Mouse (Mus musculus) WW6 (cell line): ENCODE measurements around the gene Isg15.

Source experiments
- DNase-seq: peaks from one replicate; pipeline ENCODE4 v3.0.0-alpha.2; 2013; ENCODE audit warnings: low read depth, low spot score

Isg15 gene

GRCm38 (mm10) chr4:156200623-156201475 is at the start of gene Isg15:
TSS of gene Isg15 (minus strand) at chr4:156200818.
- no peak for DNase-seq

DNA sequence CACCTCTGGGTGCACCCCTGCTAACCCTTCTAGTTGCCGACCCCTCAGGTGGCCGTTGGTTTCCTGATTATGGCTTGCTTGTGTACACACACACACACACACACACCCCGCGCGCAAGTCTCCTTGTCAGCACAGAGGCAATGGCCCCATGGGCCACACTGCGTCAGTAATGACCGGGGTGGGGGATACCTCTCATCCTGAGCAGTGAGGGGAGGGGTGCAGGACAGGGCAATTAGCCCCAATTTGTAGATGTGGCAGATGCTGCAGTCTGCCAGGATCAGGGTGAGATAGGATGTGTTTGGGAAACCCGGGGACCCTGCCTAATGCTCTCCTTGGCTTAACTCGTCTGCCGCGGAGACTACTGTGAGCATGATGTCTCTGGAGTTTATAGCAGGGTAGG is 48.9 kb upstream of the Isg15 start:
- no peak for DNase-seq

- DNase-seq = no peak
These were observed 36.2 kb upstream of the Isg15 start for GRCm38 (mm10) chr4:156236651-156237447.

GRCm38 (mm10) chr4:156235808-156236533 is 35.4 kb upstream of the Isg15 start, which contains the start of gene Noc2l:
TSS of gene Noc2l (plus strand) at chr4:156236010.
- peak; percentile 81 for DNase-seq

DNA sequence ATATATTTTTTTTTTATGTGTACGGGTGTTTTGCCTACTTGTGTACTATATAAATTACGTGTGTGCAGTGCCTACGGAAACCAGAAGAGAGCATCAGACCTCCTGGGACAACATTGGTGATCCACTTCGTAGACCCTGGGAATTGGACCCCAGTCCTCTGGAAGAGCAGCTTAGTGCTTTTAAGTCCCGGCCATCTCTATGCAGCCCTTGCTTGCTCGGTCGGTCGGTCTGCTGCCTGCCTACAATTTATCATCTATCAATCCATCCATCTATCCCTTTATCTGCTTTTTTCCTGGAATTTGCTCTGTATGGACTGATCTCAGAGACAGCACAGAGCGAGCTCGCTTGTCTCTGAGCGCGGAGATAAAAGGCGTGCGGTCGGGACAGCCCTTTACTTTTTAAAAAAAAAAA is 34.7 kb upstream of the Isg15 start:
- no peak for DNase-seq

GRCm38 (mm10) chr4:156234701-156235213 is 34.1 kb upstream of the Isg15 start, which contains the start of gene Plekhn1:
TSS of gene Plekhn1 (minus strand) at chr4:156234857.
- peak; percentile 55 for DNase-seq

DNA sequence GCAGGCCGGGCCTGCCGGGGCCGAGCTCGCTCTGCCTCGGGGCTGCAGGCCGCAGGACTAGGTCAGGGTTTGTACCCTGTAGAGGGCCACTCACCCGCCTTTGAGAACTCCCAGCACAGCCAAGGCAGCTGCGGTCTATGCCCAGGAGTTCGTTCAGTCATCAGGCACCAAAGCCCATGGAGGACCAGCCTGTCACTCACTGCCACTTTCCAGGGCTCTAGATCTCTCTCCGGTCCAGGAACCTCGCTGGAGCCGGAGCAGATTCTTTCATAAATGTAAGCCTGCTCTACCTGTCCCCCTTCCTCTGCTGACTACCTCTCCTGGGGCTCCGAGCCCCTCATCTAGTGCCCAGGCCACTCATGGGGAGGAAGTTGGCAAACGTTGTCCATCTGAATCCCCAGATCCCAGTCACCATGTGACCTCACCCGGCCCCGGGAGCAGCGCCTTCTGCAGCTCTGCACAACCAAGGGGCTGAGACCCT is 33.4 kb upstream of the Isg15 start:
- no peak for DNase-seq

DNA sequence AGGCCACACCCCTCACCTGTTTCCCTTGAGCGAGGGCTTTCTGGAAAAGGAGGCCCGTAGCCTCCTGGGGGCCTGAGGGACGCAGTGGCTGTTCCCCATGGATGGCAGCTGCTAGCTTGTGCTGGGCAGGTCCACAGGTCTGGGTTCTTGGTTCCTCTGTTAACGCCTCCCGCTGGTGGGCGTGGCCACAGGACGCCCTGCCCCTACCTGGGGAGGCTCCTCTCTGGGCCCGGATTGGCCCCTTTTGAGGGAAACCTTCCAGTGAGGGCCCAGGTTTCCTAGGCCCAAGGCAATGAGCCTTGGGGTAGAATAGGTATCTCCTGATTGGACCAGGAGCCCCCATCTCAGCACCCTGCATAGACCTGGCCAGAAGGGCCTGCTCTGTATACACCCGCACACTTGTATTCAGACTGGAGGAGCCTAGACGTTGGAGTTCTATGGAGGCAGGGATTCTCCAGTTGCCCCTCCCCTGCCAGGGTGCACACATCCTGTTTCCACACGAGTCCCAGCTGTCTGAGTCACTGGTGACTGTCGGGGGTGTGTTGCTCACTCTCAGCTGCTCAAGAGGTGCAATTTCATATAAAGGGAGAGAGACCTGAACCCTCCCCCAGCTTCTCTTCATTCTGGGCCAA is 27.9 kb upstream of the Isg15 start:
- peak; percentile 40 for DNase-seq

DNA sequence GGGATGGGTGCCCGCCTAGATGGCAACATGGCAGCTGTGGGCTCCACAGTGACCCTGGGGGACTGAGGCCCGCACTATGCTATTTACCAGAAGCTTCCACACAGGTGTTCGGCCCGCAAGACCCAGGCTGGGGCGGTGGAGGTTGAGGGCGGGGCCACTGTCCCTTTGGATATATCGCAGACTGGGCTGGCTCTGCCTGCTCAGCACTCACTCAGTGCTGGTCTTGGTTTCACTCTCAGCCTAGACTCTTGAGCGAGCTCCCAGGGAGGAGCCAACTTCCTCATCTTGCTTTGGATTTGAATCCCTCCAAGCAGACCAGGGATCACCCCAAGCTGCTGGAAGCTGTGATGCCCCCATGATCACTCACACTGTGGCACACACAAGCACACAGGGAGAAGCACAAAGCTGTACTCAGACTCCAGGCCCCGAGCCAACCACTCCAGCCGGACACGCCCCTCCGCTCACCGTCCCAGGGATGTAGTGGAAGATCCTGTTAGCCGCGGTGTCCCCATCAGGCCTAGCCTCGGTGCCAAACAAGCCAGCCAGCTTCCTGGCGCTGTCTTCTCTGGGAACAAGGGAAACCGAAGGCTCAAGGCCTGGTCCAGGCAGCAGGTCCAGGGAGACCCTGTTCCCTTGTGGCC is 27.3 kb upstream of the Isg15 start:
- no peak for DNase-seq

- no peak for DNase-seq
These were observed 23.7 kb upstream of the Isg15 start for GRCm38 (mm10) chr4:156224276-156224675.

DNA sequence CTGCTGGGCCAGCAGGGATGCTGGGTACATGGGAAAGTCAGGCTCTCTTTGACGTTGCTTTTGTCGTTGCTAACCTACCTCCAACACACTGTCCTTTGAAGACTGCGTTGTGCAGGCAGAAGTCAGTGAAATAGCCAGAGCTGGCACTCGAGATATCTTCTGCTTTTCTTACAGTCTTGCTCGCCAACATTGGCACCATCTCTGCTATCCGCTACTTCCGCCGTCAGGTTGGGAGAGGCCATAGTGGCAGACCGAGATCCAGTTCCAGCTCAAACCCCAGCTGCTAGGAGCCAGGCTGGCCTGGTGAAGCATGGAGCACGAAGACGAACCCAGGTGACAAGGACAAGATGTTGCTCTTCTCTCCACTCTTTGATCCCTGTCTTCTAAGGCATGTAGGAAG is 19.3 kb upstream of the Isg15 start:
- DNase-seq = no peak

- DNase-seq = no peak
These were observed 17.2 kb upstream of the Isg15 start for GRCm38 (mm10) chr4:156217838-156218237.

DNA sequence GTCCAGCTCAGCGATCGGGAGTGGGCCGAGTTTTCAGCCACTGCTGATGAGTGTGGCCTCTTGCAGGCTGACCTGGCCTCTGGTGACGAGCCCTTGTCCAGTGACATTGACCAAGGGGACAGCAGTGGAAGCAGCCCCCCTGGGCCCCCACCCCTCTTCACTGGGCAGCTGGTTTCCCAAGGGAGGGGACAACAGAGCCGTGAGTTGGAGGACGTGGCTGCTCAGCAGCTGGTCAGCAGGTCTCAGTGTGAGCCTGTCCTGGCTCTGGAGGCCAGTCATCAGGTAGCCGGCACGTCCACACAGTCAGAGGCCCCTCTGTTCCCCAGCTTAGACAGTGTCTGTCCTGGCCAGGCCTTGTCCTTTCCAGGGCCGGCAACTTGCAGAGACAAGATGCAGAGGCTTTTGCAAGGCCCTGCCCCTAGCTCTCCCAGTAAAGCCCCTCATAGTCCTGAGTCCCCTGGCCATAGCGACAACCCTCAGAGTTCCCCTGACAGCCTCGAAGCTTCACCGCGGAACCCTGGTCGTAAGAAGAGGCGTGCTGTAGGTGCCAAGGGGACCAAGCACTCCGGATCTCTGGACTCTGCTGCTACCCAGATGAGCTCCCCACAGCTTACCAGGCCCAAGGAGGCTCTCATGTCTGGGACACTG is 16.5 kb upstream of the Isg15 start:
- DNase-seq = no peak

DNA sequence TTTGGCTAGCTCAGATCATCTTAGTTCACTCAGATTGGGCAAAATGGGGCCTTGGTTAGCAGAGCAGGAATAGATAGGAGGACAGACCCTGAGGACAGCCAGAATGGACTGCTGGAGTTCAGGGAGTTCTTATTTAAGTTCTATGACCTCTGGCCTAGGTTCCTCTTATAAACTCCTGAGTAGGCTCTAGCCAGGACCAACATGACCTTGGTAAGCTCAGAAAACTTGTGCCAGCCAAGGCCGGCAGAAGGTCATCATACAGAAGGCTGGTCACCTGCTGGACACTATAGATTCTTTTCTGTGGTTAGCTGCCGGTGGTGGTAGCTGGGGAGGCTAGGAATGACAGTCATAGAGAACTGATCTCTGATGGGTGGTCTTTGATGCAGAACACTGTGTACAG is 15.6 kb upstream of the Isg15 start:
- no peak for DNase-seq

- DNase-seq = no peak
These were observed 15.0 kb upstream of the Isg15 start, which contains the start of gene Perm1 for GRCm38 (mm10) chr4:156215649-156216048. TSS of gene Perm1 (plus strand) at chr4:156215868.

- no peak for DNase-seq
These were observed 12.5 kb upstream of the Isg15 start for GRCm38 (mm10) chr4:156213134-156213533.

GRCm38 (mm10) chr4:156209963-156210635 is 9.5 kb upstream of the Isg15 start:
- no peak for DNase-seq

DNA sequence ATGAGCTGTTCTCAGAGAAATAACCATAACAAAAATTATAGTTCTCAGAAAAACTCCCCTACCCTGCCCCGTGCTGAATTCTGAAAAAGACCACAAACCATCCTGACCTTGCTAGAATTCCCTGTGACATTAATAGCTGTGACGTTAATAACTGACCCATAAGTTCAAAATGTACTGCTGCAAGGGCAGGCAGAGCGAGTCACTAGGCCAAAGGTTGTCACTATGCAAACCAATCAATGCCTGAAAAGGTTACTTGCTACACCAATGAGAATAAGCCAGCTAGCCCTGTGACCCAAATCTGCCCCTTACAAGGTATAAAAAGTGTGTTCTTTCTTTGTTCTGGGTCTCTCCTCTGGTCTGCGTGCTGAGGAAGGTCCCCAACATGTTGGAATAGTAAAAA is 8.3 kb upstream of the Isg15 start:
- DNase-seq = no peak

DNA sequence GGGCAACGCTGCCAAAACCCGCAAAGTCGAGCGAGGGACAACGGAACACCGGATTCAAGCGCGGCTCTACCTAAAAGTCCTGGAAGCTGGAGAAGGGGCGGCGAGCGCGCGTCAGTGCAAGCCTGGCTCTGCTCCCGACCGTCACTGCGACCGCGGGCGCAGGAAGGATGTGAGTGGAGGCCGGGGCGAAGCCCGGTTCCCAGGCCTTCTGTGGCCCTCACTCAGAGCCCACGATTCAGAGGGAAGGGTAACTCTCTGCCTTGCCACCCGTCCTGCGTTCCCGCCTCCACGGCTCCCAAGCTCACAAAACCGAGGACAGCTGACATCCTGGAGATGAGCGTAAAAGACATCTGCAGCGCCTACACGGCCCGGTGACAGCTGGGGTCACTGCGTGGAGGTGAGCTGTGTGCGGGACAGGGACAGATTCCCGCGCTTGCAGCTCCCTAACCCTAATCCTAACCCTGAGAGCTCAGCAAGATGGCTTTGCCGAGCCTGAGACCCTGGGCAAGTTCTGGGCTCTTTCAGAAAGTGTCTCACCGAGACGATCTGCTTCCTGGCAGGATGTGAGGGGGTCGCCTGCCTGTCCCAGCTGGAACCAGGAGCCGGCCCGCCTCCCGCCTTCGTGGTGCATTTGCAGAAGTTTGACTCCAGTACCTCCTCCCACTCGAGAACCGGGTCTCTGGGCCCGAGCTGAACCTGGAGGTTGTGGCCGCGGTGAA is 3.0 kb upstream of the Isg15 start:
- DNase-seq = no peak
